Mouse (Mus musculus): ENCODE data around the gene Mcidas.

GRCm38 (mm10) chr13:113000576-113001318 lies 7.1 kb downstream of the Mcidas start:
- TF ChIP-seq CTCF (IDR thresholded peaks at IDR 0.05) (no peak), POLR2A (IDR thresholded peaks at IDR 0.05; ENCODE audit: insufficient read depth, low read depth, low read length) (no peak), EP300 (IDR thresholded peaks at IDR 0.05; ENCODE audit: insufficient read depth, low read depth, low read length) (no peak)
